Mouse (Mus musculus): ENCODE data around the gene Ccn6.

DNA sequence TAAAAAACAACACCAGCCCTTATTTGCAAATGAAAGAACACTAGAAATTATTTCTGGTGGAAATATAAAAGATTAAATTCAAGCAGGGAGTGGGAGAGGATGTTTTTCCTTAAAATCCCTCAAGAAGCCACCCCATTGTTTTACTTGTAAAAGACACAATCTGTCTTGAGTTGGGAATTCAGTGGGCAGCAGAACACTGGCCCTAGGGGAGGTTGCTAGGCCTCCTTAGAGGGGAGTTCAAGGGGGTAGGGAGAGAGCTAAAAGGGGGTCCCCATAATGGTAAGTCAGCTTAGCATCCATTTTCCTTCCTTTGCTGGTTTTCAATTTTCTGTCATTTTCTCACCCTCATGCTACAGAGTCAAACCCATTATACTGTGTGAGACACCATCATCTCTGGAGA lies 46.4 kb upstream of the Ccn6 start:
- TF ChIP-seq CTCF (IDR thresholded peaks at IDR 0.05; ENCODE audit: low read depth): no peak
- no peak for TF ChIP-seq EP300 (IDR thresholded peaks at IDR 0.05; ENCODE audit: low read depth)

Data from liver, embryonic 14.5 days (tissue).